Mouse (Mus musculus): ENCODE measurements around the gene 4930447C04Rik. TPM values are rescaled to one million over a fixed set of nuclear protein-coding genes. Genes with fewer than 3 reads are reported as not detected.

Gene 4930447C04Rik
- polyA plus RNA-seq, 1 experiment from 2014 or later = 5.8 TPM

GRCm38 (mm10) chr12:72958446-72958845 is 17.9 kb upstream of the 4930447C04Rik start:
- H3K4me2 ChIP-seq = no peak overlapping the region
- no peaks in the 10 kb centered on the region for H3K9me3 ChIP-seq
- WGBS = 94% methylated on average over 3 of the region's 3 CpGs
- H3K4me1 ChIP-seq (replicated peaks) = no peaks in the 10 kb centered on the region
- no peak overlapping the region for H3K4me3 ChIP-seq (replicated peaks)
- H3K36me3 ChIP-seq = no peaks in the 10 kb centered on the region
- H3K27me3 ChIP-seq = peaks cover 15% of the 10 kb centered on the region; the same call in 1 of the 2 replicates
- H3K27ac ChIP-seq = no peak overlapping the region
- ATAC-seq (ENCODE audit: insufficient number of reproducible peaks, insufficient read depth, low FRiP score, low TSS enrichment, low read depth) = no peak
- no peak overlapping the region for H3K9ac ChIP-seq (replicated peaks)

DNA sequence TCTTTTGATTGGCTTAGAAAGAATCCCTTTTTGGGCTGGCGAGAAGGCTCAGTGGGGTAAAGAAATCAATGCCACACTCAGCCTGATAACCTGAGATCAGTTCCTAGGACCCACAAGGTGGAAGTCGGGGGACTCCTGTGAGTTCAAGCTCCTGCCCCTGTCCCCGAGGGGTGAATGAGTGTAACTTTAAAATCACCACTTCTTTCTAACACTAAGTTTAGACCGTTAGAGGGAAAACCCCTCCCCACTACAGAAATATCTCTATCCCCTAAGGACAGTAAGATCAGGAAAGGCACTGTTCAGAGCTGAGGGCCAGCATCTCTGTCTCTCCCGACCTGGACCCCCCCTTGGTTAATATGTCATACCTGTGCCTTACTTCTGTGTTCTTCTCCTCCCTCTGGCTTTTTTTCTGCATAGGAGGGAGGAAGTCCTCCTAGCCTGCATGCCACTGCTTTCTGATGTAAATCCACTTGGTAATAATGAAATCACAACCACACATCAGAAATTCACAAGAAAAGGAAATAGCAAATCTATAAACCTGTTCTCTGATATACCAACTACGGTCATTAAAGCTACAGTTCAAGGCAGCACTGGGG is 17.4 kb upstream of the 4930447C04Rik start:
- no peak for ATAC-seq (ENCODE audit: insufficient number of reproducible peaks, insufficient read depth, low FRiP score, low TSS enrichment, low read depth)
- Histone ChIP-seq H3K4me3 (replicated peaks) (no peak overlapping the region), H3K9ac (replicated peaks) (no peak overlapping the region), H3K9me3 (no peaks in the 10 kb centered on the region), H3K27ac (no peak overlapping the region), H3K27me3 (peaks cover 20% of the 10 kb centered on the region; the same call in 1 of the 2 replicates), H3K36me3 (no peaks in the 10 kb centered on the region), H3K4me2 (no peak overlapping the region), H3K4me1 (replicated peaks) (no peaks in the 10 kb centered on the region)
- WGBS = 65% methylated on average over 6 of the region's 6 CpGs

- no peak overlapping the region for H3K4me2 ChIP-seq
Observed at GRCm38 (mm10) chr12:72954906-72955305, 14.3 kb upstream of the 4930447C04Rik start.

DNA sequence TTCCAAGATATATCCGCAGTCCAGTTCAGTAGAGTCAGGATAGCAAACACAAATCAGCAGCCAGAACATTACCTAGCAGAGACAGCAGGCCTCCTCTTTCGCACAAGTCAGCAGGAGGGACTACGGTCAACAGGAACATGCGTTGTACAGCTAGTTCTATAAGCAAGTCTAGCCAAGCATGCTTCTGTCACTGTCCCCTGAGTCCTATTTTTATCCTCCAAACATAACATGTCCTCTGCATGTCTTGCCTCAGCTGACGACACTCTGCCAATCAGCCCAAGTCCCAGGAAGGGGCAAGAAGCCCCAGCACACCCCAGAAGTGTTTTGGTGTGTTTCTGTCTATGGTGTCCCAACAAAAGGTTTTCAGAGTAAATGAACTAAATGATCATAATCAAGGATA is 13.3 kb upstream of the 4930447C04Rik start:
- Histone ChIP-seq H3K36me3 (no peaks in the 10 kb centered on the region), H3K4me1 (replicated peaks) (no peaks in the 10 kb centered on the region), H3K27ac (no peak overlapping the region), H3K9ac (replicated peaks) (no peak overlapping the region), H3K27me3 (peaks cover 48% of the 10 kb centered on the region), H3K4me2 (no peak overlapping the region), H3K4me3 (replicated peaks) (no peak overlapping the region), H3K9me3 (no peaks in the 10 kb centered on the region)
- WGBS = 91% methylated on average over 5 of the region's 5 CpGs
- no peak for ATAC-seq (ENCODE audit: insufficient number of reproducible peaks, insufficient read depth, low FRiP score, low TSS enrichment, low read depth)

More at GRCm38 (mm10) chr12:72954906-72955305, 14.3 kb upstream of the 4930447C04Rik start:
- Histone ChIP-seq H3K9ac (replicated peaks) (no peak overlapping the region), H3K4me3 (replicated peaks) (no peak overlapping the region), H3K27me3 (peaks cover 37% of the 10 kb centered on the region), H3K9me3 (no peaks in the 10 kb centered on the region), H3K27ac (no peak overlapping the region), H3K4me1 (replicated peaks) (no peaks in the 10 kb centered on the region), H3K36me3 (no peaks in the 10 kb centered on the region)
- ATAC-seq (ENCODE audit: insufficient number of reproducible peaks, insufficient read depth, low FRiP score, low TSS enrichment, low read depth) = no peak
- whole genome bisulfite sequencing = 80% methylated on average over 4 of the region's 4 CpGs

- no peak overlapping the region for H3K27ac ChIP-seq
- WGBS = 84% methylated on average over 5 of the region's 5 CpGs
- ATAC-seq (ENCODE audit: insufficient number of reproducible peaks, insufficient read depth, low FRiP score, low TSS enrichment, low read depth) = no peak
- no peaks in the 10 kb centered on the region for H3K4me1 ChIP-seq (replicated peaks)
- no peaks in the 10 kb centered on the region for H3K36me3 ChIP-seq
- peaks cover 51% of the 10 kb centered on the region for H3K27me3 ChIP-seq
- no peaks in the 10 kb centered on the region for H3K9me3 ChIP-seq
- no peak overlapping the region for H3K4me2 ChIP-seq
- no peak overlapping the region for H3K4me3 ChIP-seq (replicated peaks)
- no peak overlapping the region for H3K9ac ChIP-seq (replicated peaks)
Observed at GRCm38 (mm10) chr12:72953089-72953488, 12.5 kb upstream of the 4930447C04Rik start.

GRCm38 (mm10) chr12:72947335-72947734 is 6.8 kb upstream of the 4930447C04Rik start:
- no peak overlapping the region for H3K4me2 ChIP-seq
- ATAC-seq (ENCODE audit: insufficient number of reproducible peaks, insufficient read depth, low FRiP score, low TSS enrichment, low read depth) = no peak
- no peaks in the 10 kb centered on the region for H3K9me3 ChIP-seq
- no peak overlapping the region for H3K4me3 ChIP-seq (replicated peaks)
- peaks cover 82% of the 10 kb centered on the region for H3K27me3 ChIP-seq
- H3K9ac ChIP-seq (replicated peaks) = no peak overlapping the region
- H3K4me1 ChIP-seq (replicated peaks) = peaks cover 12% of the 10 kb centered on the region
- no peaks in the 10 kb centered on the region for H3K36me3 ChIP-seq
- H3K27ac ChIP-seq = no peak overlapping the region
- WGBS = 9% methylated on average over 2 of the region's 2 CpGs

GRCm38 (mm10) chr12:72946805-72947204 is 6.2 kb upstream of the 4930447C04Rik start:
- no peak overlapping the region for H3K9ac ChIP-seq (replicated peaks)
- H3K4me3 ChIP-seq (replicated peaks) = no peak overlapping the region

DNA sequence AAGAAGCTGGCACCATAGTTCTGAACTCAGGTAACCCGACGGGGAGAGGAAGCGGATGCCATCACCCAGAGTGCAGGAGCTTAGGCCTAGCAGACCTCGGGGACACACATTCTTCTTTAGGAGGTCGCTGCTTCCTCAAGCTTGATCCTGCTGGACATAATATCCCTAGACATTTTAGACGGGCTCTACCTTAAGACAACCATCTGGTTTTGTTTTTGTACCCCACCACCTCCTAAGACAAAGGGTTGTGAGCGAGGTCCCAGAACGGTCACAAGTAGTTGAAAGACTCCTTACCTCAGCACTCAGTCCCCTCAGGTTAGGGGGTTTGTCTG is 5.5 kb upstream of the 4930447C04Rik start:
- Histone ChIP-seq H3K9ac (replicated peaks) (no peak overlapping the region), H3K27ac (no peak overlapping the region), H3K4me3 (replicated peaks) (peak overlapping the region; percentile 45)

More at GRCm38 (mm10) chr12:72946805-72947204, 6.2 kb upstream of the 4930447C04Rik start:
- Histone ChIP-seq H3K9me3 (no peaks in the 10 kb centered on the region), H3K4me2 (no peak overlapping the region), H3K27me3 (peaks cover 84% of the 10 kb centered on the region), H3K4me1 (replicated peaks) (peaks cover 12% of the 10 kb centered on the region), H3K36me3 (no peaks in the 10 kb centered on the region), H3K27ac (no peak overlapping the region)
- ATAC-seq (ENCODE audit: insufficient number of reproducible peaks, insufficient read depth, low FRiP score, low TSS enrichment, low read depth) = no peak

DNA sequence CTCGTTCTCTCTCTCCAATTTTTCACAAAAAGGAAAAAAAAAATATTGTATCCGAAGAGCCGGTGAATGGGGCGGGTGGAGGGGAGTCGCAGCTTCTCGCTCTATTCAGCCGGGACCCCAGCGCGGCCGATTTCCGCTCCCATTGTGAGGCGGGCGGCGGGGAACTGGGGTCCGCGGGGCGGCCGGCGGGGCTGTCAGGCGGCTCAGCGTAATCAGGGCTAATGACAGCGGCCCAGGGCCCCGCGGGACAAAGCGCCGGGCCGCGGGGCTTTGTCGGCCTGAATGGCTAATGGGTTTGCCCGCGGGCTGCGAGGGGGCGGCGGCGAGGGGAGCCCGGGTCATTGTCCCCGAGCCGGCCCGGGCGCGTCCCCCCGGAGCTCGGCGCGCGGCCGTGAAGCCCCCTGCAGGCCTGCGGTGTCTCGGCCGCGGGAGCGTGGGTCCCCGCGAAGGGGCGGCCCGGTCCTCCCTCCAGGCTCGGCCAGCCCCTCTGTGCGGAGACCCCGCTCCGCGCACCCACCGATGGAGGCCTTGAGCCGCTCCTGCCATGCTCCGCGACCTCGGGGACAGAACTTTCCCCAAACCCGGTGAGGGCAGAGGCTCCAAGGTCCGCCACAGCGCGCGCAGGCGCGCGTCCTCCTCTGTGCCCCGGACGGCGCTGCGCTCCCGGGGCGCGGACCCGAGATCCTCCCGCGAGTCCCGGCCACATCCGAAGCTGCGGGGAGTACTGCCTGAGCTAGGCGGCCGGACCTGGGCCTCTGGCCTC is 4.9 kb upstream of the 4930447C04Rik start:
- Histone ChIP-seq H3K4me1 (replicated peaks) (peaks cover 14% of the 10 kb centered on the region), H3K4me3 (replicated peaks) (peak overlapping the region; percentile 45), H3K27ac (no peak overlapping the region), H3K36me3 (no peaks in the 10 kb centered on the region), H3K9ac (replicated peaks) (peak overlapping the region; percentile 50; the same call in 1 of the 2 replicates), H3K27me3 (peaks cover 92% of the 10 kb centered on the region), H3K4me2 (peak overlapping the region; percentile 80), H3K9me3 (no peaks in the 10 kb centered on the region)
- under 1% methylated on average over 89 of the region's 89 CpGs for WGBS
- ATAC-seq (ENCODE audit: insufficient number of reproducible peaks, insufficient read depth, low FRiP score, low TSS enrichment, low read depth) = peak; percentile 47; the same call in 1 of the 2 replicates

More for the DNA sequence above, 5.5 kb upstream of the 4930447C04Rik start:
- H3K36me3 ChIP-seq = no peaks in the 10 kb centered on the region
- WGBS = 5% methylated on average over 8 of the region's 8 CpGs
- H3K9me3 ChIP-seq = no peaks in the 10 kb centered on the region
- peaks cover 86% of the 10 kb centered on the region for H3K27me3 ChIP-seq
- peak overlapping the region; percentile 80 for H3K4me2 ChIP-seq
- peaks cover 12% of the 10 kb centered on the region for H3K4me1 ChIP-seq (replicated peaks)
- ATAC-seq (ENCODE audit: insufficient number of reproducible peaks, insufficient read depth, low FRiP score, low TSS enrichment, low read depth) = no peak

- ATAC-seq (ENCODE audit: insufficient number of reproducible peaks, insufficient read depth, low FRiP score, low TSS enrichment, low read depth) = no peak
- under 1% methylated on average over 24 of the region's 24 CpGs for whole genome bisulfite sequencing
- H3K27ac ChIP-seq = no peak overlapping the region
- no peaks in the 10 kb centered on the region for H3K36me3 ChIP-seq
- peak overlapping the region; percentile 50; the same call in 1 of the 2 replicates for H3K9ac ChIP-seq (replicated peaks)
- H3K4me2 ChIP-seq = peak overlapping the region; percentile 80
- peaks cover 23% of the 10 kb centered on the region for H3K4me1 ChIP-seq (replicated peaks)
- H3K9me3 ChIP-seq = no peaks in the 10 kb centered on the region
- peak overlapping the region; percentile 45 for H3K4me3 ChIP-seq (replicated peaks)
- peaks cover 92% of the 10 kb centered on the region for H3K27me3 ChIP-seq
Observed at GRCm38 (mm10) chr12:72944411-72945225, 4.0 kb upstream of the 4930447C04Rik start.

GRCm38 (mm10) chr12:72943574-72944110 is 3.1 kb upstream of the 4930447C04Rik start:
- no peak overlapping the region for H3K27ac ChIP-seq
- H3K9ac ChIP-seq (replicated peaks) = no peak overlapping the region
- H3K4me2 ChIP-seq = no peak overlapping the region
- H3K27me3 ChIP-seq = peaks cover 94% of the 10 kb centered on the region
- no peaks in the 10 kb centered on the region for H3K36me3 ChIP-seq
- no peak for ATAC-seq (ENCODE audit: insufficient number of reproducible peaks, insufficient read depth, low FRiP score, low TSS enrichment, low read depth)
- no peak overlapping the region for H3K4me3 ChIP-seq (replicated peaks)
- 7% methylated on average over 2 of the region's 2 CpGs for WGBS
- no peaks in the 10 kb centered on the region for H3K9me3 ChIP-seq
- H3K4me1 ChIP-seq (replicated peaks) = peaks cover 29% of the 10 kb centered on the region
